Mouse (Mus musculus) kidney, adult 2 months (tissue): ENCODE data around the gene Bfsp2.

Experiments used
- CTCF ChIP-seq: fragments of 200-500 bp; conservative IDR thresholded peaks from 2 replicates; pipeline ENCODE4 v1.5.1; 2011; ENCODE audit warnings: low read depth, mild to moderate bottlenecking, control low read depth, low read length, moderate library complexity, mixed read lengths; ENCODE audit not compliant: insufficient read depth, insufficient read length
- POLR2A ChIP-seq: fragments of 200-500 bp; IDR thresholded peaks from one replicate; pipeline ENCODE4 v1.6.1; 2011; ENCODE audit warnings: low read depth, low read length, control low read depth

- no peak for TF ChIP-seq CTCF
- TF ChIP-seq POLR2A: no peak
These were observed 16.4 kb downstream of the Bfsp2 start for GRCm38 (mm10) chr9:103463833-103464232.
